16 mouse cellular contexts compared by ENCODE assay signal in the genomic region with DNA sequence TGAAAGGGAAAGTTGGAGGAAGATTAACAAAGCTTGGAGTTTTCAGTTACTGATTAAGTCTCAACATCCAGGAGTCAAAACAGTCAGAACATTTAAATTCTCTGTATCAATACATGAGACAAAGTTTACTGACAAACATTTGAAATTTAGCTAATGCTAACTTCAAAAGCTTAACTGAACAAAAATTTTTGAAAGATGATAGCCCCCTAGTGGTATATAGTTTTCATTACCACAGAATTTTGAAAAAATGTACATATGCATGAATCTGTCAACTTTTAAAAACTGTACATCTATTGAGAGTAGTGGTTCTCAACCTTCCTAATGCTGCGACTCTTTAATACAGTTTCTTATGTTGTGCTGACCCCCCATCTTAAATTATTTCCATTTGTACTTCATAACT. TPM values are rescaled to one million over a fixed set of nuclear protein-coding genes. Genes with fewer than 3 reads are reported as not detected.
DNase-seq lines count a peak whose midpoint lies in the region; ATAC-seq and TF ChIP-seq lines count a peak whose summit lies in the region.
"Had no signal": no experiment of that assay in that cellular context is flagged by ENCODE, and none has a peak within 500 bp of the region (broad histone marks: within the 10 kb centered on the region; RNA-seq: fewer than 3 reads in every experiment).

No protein-coding gene starts in this region.

- H3K27ac ChIP-seq in hindbrain, postnatal 0 days = no peak overlapping the region
- no peak overlapping the region for H3K27ac ChIP-seq in hindbrain, embryonic 16.5 days (ENCODE audit: low read depth, low read length)
- H3K27ac ChIP-seq in thymus, adult 2 months (ENCODE audit: control insufficient read depth, insufficient read depth, low read length) = no peak overlapping the region
- H3K27ac ChIP-seq: forebrain, embryonic 12.5 days; limb, embryonic 15.5 days; neural tube, embryonic 13.5 days had no signal

- H3K4me3 ChIP-seq in hindbrain, postnatal 0 days (ENCODE audit: low read length) = no peak overlapping the region
- H3K4me3 ChIP-seq in hindbrain, embryonic 16.5 days (ENCODE audit: low read length) = no peak overlapping the region
- no peak overlapping the region for H3K4me3 ChIP-seq in thymus, adult 2 months (ENCODE audit: control insufficient read depth, insufficient read depth, low read length)
- H3K4me3 ChIP-seq: forebrain, embryonic 12.5 days; limb, embryonic 15.5 days; megakaryocyte, embryonic 14.5 days; neural tube, embryonic 13.5 days had no signal

- no peaks in the 10 kb centered on the region for H3K9me3 ChIP-seq in hindbrain, postnatal 0 days (ENCODE audit: low read length)
- H3K9me3 ChIP-seq in hindbrain, embryonic 16.5 days (ENCODE audit: control insufficient read depth, low read length) = no peaks in the 10 kb centered on the region
- H3K9me3 ChIP-seq: forebrain, embryonic 12.5 days; G1E; limb, embryonic 15.5 days; megakaryocyte, embryonic 14.5 days; neural tube, embryonic 13.5 days had no signal

- peak; percentile 37 for DNase-seq in hindbrain, postnatal 0 days (ENCODE audit: low spot score)
- DNase-seq in thymus, postnatal 0 days (ENCODE audit: low spot score) = peak; percentile 33
- no peak for DNase-seq in thymus, adult 2 months
- no peak for DNase-seq in urinary bladder, postnatal 14 days (ENCODE audit: low spot score)
- DNase-seq in spleen, postnatal 10 days (ENCODE audit: low spot score in 2 of 2) = no peak
- DNase-seq: adrenal gland, adult 2 months; heart, postnatal 36 days; right cerebral cortex, postnatal 14 days had no signal

- no peaks in the 10 kb centered on the region for H3K4me1 ChIP-seq in hindbrain, postnatal 0 days (ENCODE audit: insufficient read depth, low read length)
- H3K4me1 ChIP-seq in hindbrain, embryonic 16.5 days (ENCODE audit: control insufficient read depth, insufficient read depth, low read depth, low read length) = no peaks in the 10 kb centered on the region
- no peaks in the 10 kb centered on the region for H3K4me1 ChIP-seq in thymus, adult 2 months (replicated peaks; ENCODE audit: control insufficient read depth, insufficient read depth, low read length)
- H3K4me1 ChIP-seq: forebrain, embryonic 12.5 days; limb, embryonic 15.5 days; megakaryocyte, embryonic 14.5 days; neural tube, embryonic 13.5 days had no signal

- 84% methylated on average over 1 of the region's 1 CpGs for WGBS in hindbrain, postnatal 0 days
- 89% methylated on average over 1 of the region's 1 CpGs for WGBS in hindbrain, embryonic 16.5 days
- 66% methylated on average over 1 of the region's 1 CpGs for WGBS in thymus, adult 2 months

- H3K4me2 ChIP-seq in hindbrain, postnatal 0 days (ENCODE audit: low read depth, low read length) = no peak overlapping the region
- no peak overlapping the region for H3K4me2 ChIP-seq in hindbrain, embryonic 16.5 days (ENCODE audit: low read length)
- H3K4me2 ChIP-seq: forebrain, embryonic 12.5 days; limb, embryonic 15.5 days; neural tube, embryonic 13.5 days had no signal

- TF ChIP-seq CTCF in hindbrain, postnatal 0 days (IDR thresholded peaks at IDR 0.05; ENCODE audit: low read depth) = peak; percentile 36; the same call in 1 of the 2 replicates
- TF ChIP-seq CTCF in thymus, adult 2 months (IDR thresholded peaks at IDR 0.05; ENCODE audit: borderline replicate concordance, control insufficient read depth, extremely low read depth, insufficient read depth, low read length, poor library complexity) = no peak

- H3K9ac ChIP-seq in hindbrain, postnatal 0 days (replicated peaks; ENCODE audit: low read length) = no peak overlapping the region
- no peak overlapping the region for H3K9ac ChIP-seq in hindbrain, embryonic 16.5 days (ENCODE audit: low read depth, low read length)
- H3K9ac ChIP-seq: forebrain, embryonic 12.5 days; limb, embryonic 15.5 days; neural tube, embryonic 13.5 days had no signal

- ATAC-seq in hindbrain, postnatal 0 days = no peak
- ATAC-seq in hindbrain, embryonic 16.5 days = no peak
- peak; percentile 60; the same call in 1 of the 2 replicates for ATAC-seq in common myeloid progenitor, adult 5-6 weeks (replicated peaks; ENCODE audit: low read depth, poor library complexity, severe bottlenecking)

- no peaks in the 10 kb centered on the region for H3K27me3 ChIP-seq in hindbrain, postnatal 0 days (ENCODE audit: insufficient read depth, low read length)
- H3K27me3 ChIP-seq in hindbrain, embryonic 16.5 days (replicated peaks; ENCODE audit: control insufficient read depth, insufficient read depth, low read length) = no peaks in the 10 kb centered on the region
- no peaks in the 10 kb centered on the region for H3K27me3 ChIP-seq in thymus, adult 2 months (ENCODE audit: control insufficient read depth, insufficient read depth, low read length)
- H3K27me3 ChIP-seq: forebrain, embryonic 12.5 days; limb, embryonic 15.5 days; megakaryocyte, embryonic 14.5 days; neural tube, embryonic 13.5 days had no signal

- peaks cover 28% of the 10 kb centered on the region for H3K36me3 ChIP-seq in hindbrain, postnatal 0 days (ENCODE audit: insufficient read depth, low read length)
- H3K36me3 ChIP-seq in hindbrain, embryonic 16.5 days (ENCODE audit: control insufficient read depth, insufficient read depth, low read length) = peaks cover 22% of the 10 kb centered on the region
- H3K36me3 ChIP-seq in thymus, adult 2 months (ENCODE audit: control insufficient read depth, insufficient read depth, low read length) = no peaks in the 10 kb centered on the region

- TF ChIP-seq POLR2A in thymus, adult 2 months (IDR thresholded peaks at IDR 0.05; ENCODE audit: control insufficient read depth, extremely low read depth, insufficient read depth, low read length, poor library complexity) = no peak

RNA-seq across cellular contexts. Expression of a gene that starts 40.3 kb away (rescaled TPM):
- total RNA-seq in hindbrain, postnatal 0 days (2014; rRNA removed) = 23.3 and 25.0 TPM in 2 replicates
- polyA plus RNA-seq in hindbrain, postnatal 0 days (2015; fragmentation: Nextera tagmentation; extraction: Ambion mirVana) = 28.6 and 33.2 TPM in 2 replicates
- polyA plus RNA-seq in hindbrain, embryonic 16.5 days (2015; fragmentation: Nextera tagmentation; extraction: Ambion mirVana) = 39.7 and 41.1 TPM in 2 replicates
- polyA plus RNA-seq in thymus, postnatal 0 days (2015; fragmentation: Nextera tagmentation; extraction: Ambion mirVana) = 16.0 TPM in 2 replicates
- 10.3 and 10.6 TPM in 2 replicates for polyA plus RNA-seq in thymus, adult 2 months (2012; rRNA removed)
- total RNA-seq in common myeloid progenitor, adult 5-6 weeks (2017) = 15.8 and 25.7 TPM in 2 replicates

RNA-seq across cellular contexts. Expression of a gene that starts 58.0 kb away (rescaled TPM):
- 0.47 and 0.63 TPM in 2 replicates for total RNA-seq in hindbrain, postnatal 0 days (2014; rRNA removed)
- not detected in 2 replicates for polyA plus RNA-seq in hindbrain, postnatal 0 days (2015; fragmentation: Nextera tagmentation; extraction: Ambion mirVana)
- 0.70 and 1.2 TPM in 2 replicates for polyA plus RNA-seq in hindbrain, embryonic 16.5 days (2015; fragmentation: Nextera tagmentation; extraction: Ambion mirVana)
- 0.45 TPM in 1 of 2 replicates, not detected in the other for polyA plus RNA-seq in thymus, postnatal 0 days (2015; fragmentation: Nextera tagmentation; extraction: Ambion mirVana)
- 1.1 and 1.3 TPM in 2 replicates for polyA plus RNA-seq in thymus, adult 2 months (2012; rRNA removed)
- total RNA-seq in common myeloid progenitor, adult 5-6 weeks (2017) = not detected in 2 replicates
- total RNA-seq: granulocyte monocyte progenitor cell, adult 5-6 weeks had no signal
- polyA plus RNA-seq: adrenal gland, adult 2 months; neural tube, embryonic 13.5 days had no signal

Comparison
In these comparisons a context has a peak if more than half of its experiments do, and no peak if none do; other contexts are left out.
1. DNase-seq: peak in hindbrain, postnatal 0 days (single experiment) and thymus, postnatal 0 days (single experiment); none in thymus, adult 2 months (single experiment), urinary bladder, postnatal 14 days (single experiment) and spleen, postnatal 10 days (0 of 2).